Mouse (Mus musculus): Measurements from ENCODE around the gene Wwc1.

DNA sequence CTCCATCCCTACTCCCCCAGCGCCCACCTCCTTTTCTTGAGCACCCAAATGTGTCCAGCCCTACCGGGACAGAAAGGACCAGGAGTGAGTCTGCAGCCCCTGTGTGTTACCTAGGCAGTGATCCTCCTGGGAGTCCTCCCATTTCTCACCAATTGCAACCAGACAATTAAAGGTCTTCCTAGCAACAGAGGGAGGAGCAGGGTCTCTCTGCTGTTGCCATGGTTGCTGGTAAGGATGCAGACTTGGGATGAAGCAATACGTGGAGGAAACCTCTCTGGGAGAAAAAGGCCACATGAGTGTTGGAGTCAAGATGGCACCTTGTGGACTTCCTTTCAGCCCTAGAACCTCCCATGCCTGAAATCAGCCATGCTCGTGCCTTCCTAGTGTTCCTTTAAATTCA is 19.7 kb upstream of the Wwc1 start:
- TF ChIP-seq CTCF (IDR thresholded peaks at IDR 0.05; ENCODE audit: extremely low read depth, insufficient read length, insufficient replicate concordance, low read depth, low read length) (no peak), POLR2A (IDR thresholded peaks at IDR 0.05; ENCODE audit: low read depth, low read length) (no peak)
